Mouse (Mus musculus) megakaryocyte, embryonic 14.5 days (primary cell): ENCODE measurements around the gene Dnajc25.

Experiments used
- FLI1 ChIP-seq: IDR thresholded peaks from 2 replicates; pipeline ENCODE4 v1.6.1; 2012; ENCODE audit warnings: low read length, inconsistent platforms, mixed read lengths
- GATA1 ChIP-seq: IDR thresholded peaks from 3 replicates; pipeline ENCODE4 v1.6.1; 2012; ENCODE audit warnings: mixed read lengths, low read length, inconsistent platforms, borderline replicate concordance

- TF ChIP-seq GATA1 (no peak), FLI1 (no peak)
Measured at GRCm38 (mm10) chr4:58998688-58999087, 3.8 kb downstream of the Dnajc25 start.
